Mouse (Mus musculus): ENCODE data around the gene Izumo1r. TPM values are rescaled to one million over a fixed set of nuclear protein-coding genes. Genes with fewer than 3 reads are reported as not detected.
"Not testable (repeated sequence)": the region's sequence is repeated elsewhere in the genome, so short reads cannot be mapped to it uniquely, and the experiment has no call there.

Gene Izumo1r
- total RNA-seq, 2 experiments from 2014 or later, result not detected

GRCm38 (mm10) chr9:14905956-14906355 lies 2.2 kb upstream of the Izumo1r start:
- intact Hi-C loops (cut with DNase I), result no loop called here
- no peak for DNase-seq

GRCm38 (mm10) chr9:14904741-14905475 lies 1.2 kb upstream of the Izumo1r start:
- DNase-seq, result no peak
- intact Hi-C loops (cut with DNase I), result no loop called here

GRCm38 (mm10) chr9:14903006-14903405 lies 743 bp downstream of the Izumo1r start:
- intact Hi-C loops (cut with DNase I), result no loop called here

GRCm38 (mm10) chr9:14902416-14902815 lies 1.3 kb downstream of the Izumo1r start:
- intact Hi-C loops (cut with DNase I), result no loop called here
- no peak for DNase-seq

More at GRCm38 (mm10) chr9:14903006-14903405, 743 bp downstream of the Izumo1r start:
- no peak for DNase-seq

- DNase-seq, result no peak
- intact Hi-C loops (cut with DNase I), result no loop called here
Measured at GRCm38 (mm10) chr9:14901757-14902156, 2.0 kb downstream of the Izumo1r start.

GRCm38 (mm10) chr9:14897102-14897501 lies 6.6 kb downstream of the Izumo1r start:
- no peak for DNase-seq
- intact Hi-C loops (cut with DNase I), result no loop called here

GRCm38 (mm10) chr9:14895237-14895835 lies 8.4 kb downstream of the Izumo1r start:
- intact Hi-C loops (cut with DNase I), result no loop called here
- no peak for DNase-seq

- intact Hi-C loops (cut with DNase I), result no loop called here
- DNase-seq, result no peak
Measured at GRCm38 (mm10) chr9:14894628-14895027, 9.1 kb downstream of the Izumo1r start.

- intact Hi-C loops (cut with DNase I), result no loop called here
- no peak for DNase-seq
Measured at GRCm38 (mm10) chr9:14893388-14893787, 10.4 kb downstream of the Izumo1r start.

- intact Hi-C loops (cut with DNase I), result no loop called here
- no peak for DNase-seq
Measured at GRCm38 (mm10) chr9:14891891-14892290, 11.9 kb downstream of the Izumo1r start.

GRCm38 (mm10) chr9:14890699-14891098 lies 13.1 kb downstream of the Izumo1r start:
- DNase-seq, result no peak
- intact Hi-C loops (cut with DNase I), result no loop called here

- no peak for DNase-seq
- intact Hi-C loops (cut with DNase I), result no loop called here
Measured at GRCm38 (mm10) chr9:14888671-14889070, 15.1 kb downstream of the Izumo1r start.

- intact Hi-C loops (cut with DNase I), result no loop called here
- no peak for DNase-seq
Measured at GRCm38 (mm10) chr9:14887787-14888382, 15.9 kb downstream of the Izumo1r start.

GRCm38 (mm10) chr9:14885954-14886353 lies 17.8 kb downstream of the Izumo1r start:
- no peak for DNase-seq
- intact Hi-C loops (cut with DNase I), result no loop called here

GRCm38 (mm10) chr9:14885151-14885550 lies 18.6 kb downstream of the Izumo1r start:
- DNase-seq, result no peak
- intact Hi-C loops (cut with DNase I), result no loop called here

- intact Hi-C loops (cut with DNase I), result no loop called here
Measured at GRCm38 (mm10) chr9:14884641-14885040, 19.1 kb downstream of the Izumo1r start.

GRCm38 (mm10) chr9:14876566-14876965 lies 27.2 kb downstream of the Izumo1r start:
- DNase-seq; intact Hi-C loops (cut with DNase I): not testable (repeated sequence)

More at GRCm38 (mm10) chr9:14884641-14885040, 19.1 kb downstream of the Izumo1r start:
- no peak for DNase-seq

GRCm38 (mm10) chr9:14875743-14876507 lies 27.8 kb downstream of the Izumo1r start:
- DNase-seq, result no peak
- intact Hi-C loops (cut with DNase I), result no loop called here

- intact Hi-C loops (cut with DNase I), result no loop called here
- no peak for DNase-seq
Measured at GRCm38 (mm10) chr9:14872181-14872930, 31.4 kb downstream of the Izumo1r start.

GRCm38 (mm10) chr9:14871536-14871935 lies 32.2 kb downstream of the Izumo1r start:
- intact Hi-C loops (cut with DNase I), result no loop called here
- no peak for DNase-seq

Measured in gastrocnemius, postnatal 36 days (tissue).